Mouse (Mus musculus): Measurements from ENCODE around the gene Ramp3.

GRCm38 (mm10) chr11:6704851-6705250 is 46.5 kb downstream of the Ramp3 start:
- TF ChIP-seq EP300 (optimal IDR thresholded peaks at IDR 0.05) (no peak), CTCF (IDR thresholded peaks at IDR 0.05; ENCODE audit: low read depth) (no peak)
